Mouse (Mus musculus) hindbrain, embryonic 13.5 days (tissue): ENCODE data around the gene Dlx2. TPM values are rescaled to one million over a fixed set of nuclear protein-coding genes. Genes with fewer than 3 reads are reported as not detected.
A peak's percentile ranks its signal among the peaks of the same experiment; 100 is the strongest.

Source experiments
- ATAC-seq: fragments of 200-750 bp; cut with Nextera tagmentation; 2 replicates; pipeline ENCODE4 v1.8.0; 2017; ENCODE audit warnings: moderate TSS enrichment; ENCODE audit not compliant: low FRiP score
- H3K27ac ChIP-seq: fragments of 300-500 bp; sonication (generic); 2 replicates; pipeline ENCODE4 v1.5.1; 2015; ENCODE audit warnings: inconsistent platforms, mild to moderate bottlenecking, moderate library complexity
- H3K27me3 ChIP-seq: fragments of 300-500 bp; sonication (generic); 2 replicates; pipeline ENCODE4 v1.6.1; 2015; ENCODE audit warnings: mild to moderate bottlenecking, inconsistent platforms
- H3K36me3 ChIP-seq: fragments of 300-500 bp; sonication (generic); 2 replicates; pipeline ENCODE4 v1.6.1; 2015; ENCODE audit warnings: mild to moderate bottlenecking, inconsistent platforms
- H3K4me1 ChIP-seq: fragments of 300-500 bp; sonication (generic); replicated peaks from 2 replicates; pipeline ENCODE4 v1.6.1; 2015; ENCODE audit warnings: inconsistent platforms
- H3K4me2 ChIP-seq: fragments of 300-500 bp; sonication (generic); 2 replicates; pipeline ENCODE4 v1.6.1; 2015; ENCODE audit warnings: inconsistent platforms, mild to moderate bottlenecking, moderate library complexity
- H3K4me3 ChIP-seq: fragments of 300-500 bp; sonication (generic); 2 replicates; pipeline ENCODE4 v1.5.1; 2015; ENCODE audit warnings: mild to moderate bottlenecking, inconsistent platforms
- H3K9ac ChIP-seq: fragments of 300-500 bp; sonication (generic); 2 replicates; pipeline ENCODE4 v1.6.1; 2015; ENCODE audit warnings: mild to moderate bottlenecking, inconsistent platforms
- H3K9me3 ChIP-seq: fragments of 300-500 bp; sonication (generic); 2 replicates; pipeline ENCODE4 v1.6.1; 2016; ENCODE audit warnings: inconsistent platforms
- WGBS: fragments of 180-500 bp; shearing (Covaris S2); methylation state at CpG from one replicate; pipeline ENCODE4 v1.1.7; 2015; 5-methylcytosine and 5-hydroxymethylcytosine counted together
- polyA plus RNA-seq: library from polyadenylated mRNA; unstranded; fragments of >200 nt; fragmentation: Nextera tagmentation; extraction: Ambion mirVana; gene quantifications from 2 replicates; pipeline ENCODE4 v1.2.1, GENCODE M21; 2015

Gene Dlx2
- 0.51 and 0.76 TPM in 2 replicates for polyA plus RNA-seq

GRCm38 (mm10) chr2:71546640-71547071, at the start of gene Dlx2:
Gene Dlx2, minus strand, starts transcription at chr2:71546754.
- Histone ChIP-seq H3K27me3 (peaks cover 91% of the 10 kb centered on the region), H3K9me3 (no peaks in the 10 kb centered on the region), H3K36me3 (no peaks in the 10 kb centered on the region), H3K9ac (peak within 1 kb of the TSS; percentile 56; the same call in 1 of the 2 replicates), H3K4me3 (peak within 1 kb of the TSS; percentile 46), H3K4me1 (peaks cover 25% of the 10 kb centered on the region), H3K27ac (no peak within 1 kb of the TSS), H3K4me2 (peak within 1 kb of the TSS; percentile 87)
- WGBS, result 0% methylated on average over 37 of the region's 37 CpGs
- peak; percentile 67 for ATAC-seq

- Histone ChIP-seq H3K4me2 (no peak overlapping the region), H3K4me1 (peaks cover 5% of the 10 kb centered on the region; the same call in 1 of the 2 replicates), H3K9ac (no peak overlapping the region), H3K36me3 (no peaks in the 10 kb centered on the region), H3K9me3 (no peaks in the 10 kb centered on the region), H3K27me3 (peaks cover 18% of the 10 kb centered on the region; the same call in 1 of the 2 replicates), H3K4me3 (no peak overlapping the region), H3K27ac (no peak overlapping the region)
- WGBS, result 78% methylated on average over 7 of the region's 7 CpGs
- ATAC-seq, result no peak
These were observed 47.9 kb upstream of the Dlx2 start for GRCm38 (mm10) chr2:71594466-71594865.

GRCm38 (mm10) chr2:71589114-71589513, 42.6 kb upstream of the Dlx2 start:
- no peaks in the 10 kb centered on the region for H3K9me3 ChIP-seq
- no peak overlapping the region for H3K27ac ChIP-seq
- 95% methylated on average over 9 of the region's 9 CpGs for WGBS
- no peaks in the 10 kb centered on the region for H3K27me3 ChIP-seq
- H3K4me2 ChIP-seq, result no peak overlapping the region
- H3K4me3 ChIP-seq, result no peak overlapping the region
- no peak for ATAC-seq
- no peaks in the 10 kb centered on the region for H3K36me3 ChIP-seq
- no peak overlapping the region for H3K9ac ChIP-seq
- H3K4me1 ChIP-seq, result no peaks in the 10 kb centered on the region

- Histone ChIP-seq H3K9ac (peak overlapping the region; percentile 79), H3K36me3 (no peaks in the 10 kb centered on the region), H3K27ac (no peak overlapping the region), H3K27me3 (peaks cover 6% of the 10 kb centered on the region; the same call in 1 of the 2 replicates), H3K4me3 (peak overlapping the region; percentile 57), H3K4me1 (peaks cover 10% of the 10 kb centered on the region), H3K9me3 (no peaks in the 10 kb centered on the region), H3K4me2 (peak overlapping the region; percentile 89)
- ATAC-seq, result no peak
- 58% methylated on average over 5 of the region's 5 CpGs for WGBS
These were observed 34.9 kb upstream of the Dlx2 start for GRCm38 (mm10) chr2:71581488-71581887.

- Histone ChIP-seq H3K4me1 (peaks cover 10% of the 10 kb centered on the region), H3K9ac (peak overlapping the region; percentile 79), H3K4me2 (peak overlapping the region; percentile 89), H3K27ac (no peak overlapping the region), H3K36me3 (no peaks in the 10 kb centered on the region), H3K4me3 (peak overlapping the region; percentile 57), H3K27me3 (peaks cover 6% of the 10 kb centered on the region; the same call in 1 of the 2 replicates), H3K9me3 (no peaks in the 10 kb centered on the region)
- peak; percentile 75 for ATAC-seq
- WGBS, result 11% methylated on average over 50 of the region's 50 CpGs
These were observed 34.3 kb upstream of the Dlx2 start for GRCm38 (mm10) chr2:71580632-71581466.

- no peak for ATAC-seq
- Histone ChIP-seq H3K4me2 (no peak overlapping the region), H3K9me3 (no peaks in the 10 kb centered on the region), H3K9ac (no peak overlapping the region), H3K36me3 (no peaks in the 10 kb centered on the region), H3K27ac (no peak overlapping the region), H3K4me1 (peaks cover 10% of the 10 kb centered on the region), H3K4me3 (no peak overlapping the region), H3K27me3 (0 out of 2 replicates have a peak, but pooled peaks cover 6% of the 10 kb centered on the region)
- WGBS, result 91% methylated on average over 2 of the region's 2 CpGs
These were observed 30.5 kb upstream of the Dlx2 start for GRCm38 (mm10) chr2:71577059-71577458.

- no peaks in the 10 kb centered on the region for H3K4me1 ChIP-seq
- H3K4me3 ChIP-seq, result no peak overlapping the region
- H3K4me2 ChIP-seq, result no peak overlapping the region
- H3K36me3 ChIP-seq, result no peaks in the 10 kb centered on the region
- no peaks in the 10 kb centered on the region for H3K27me3 ChIP-seq
- ATAC-seq, result no peak
- H3K9me3 ChIP-seq, result no peaks in the 10 kb centered on the region
- H3K9ac ChIP-seq, result no peak overlapping the region
- no peak overlapping the region for H3K27ac ChIP-seq
- 72% methylated on average over 4 of the region's 4 CpGs for WGBS
These were observed 27.2 kb upstream of the Dlx2 start for GRCm38 (mm10) chr2:71573736-71574135.

- no peak overlapping the region for H3K4me3 ChIP-seq
- H3K4me2 ChIP-seq, result no peak overlapping the region
- no peaks in the 10 kb centered on the region for H3K4me1 ChIP-seq
- no peaks in the 10 kb centered on the region for H3K36me3 ChIP-seq
- H3K9me3 ChIP-seq, result no peaks in the 10 kb centered on the region
- no peak overlapping the region for H3K9ac ChIP-seq
- no peaks in the 10 kb centered on the region for H3K27me3 ChIP-seq
- H3K27ac ChIP-seq, result no peak overlapping the region
- ATAC-seq, result no peak
- 86% methylated on average over 9 of the region's 9 CpGs for WGBS
These were observed 19.9 kb upstream of the Dlx2 start for GRCm38 (mm10) chr2:71566466-71566865.

- WGBS, result 72% methylated on average over 5 of the region's 5 CpGs
- ATAC-seq, result no peak
These were observed 9.5 kb upstream of the Dlx2 start for GRCm38 (mm10) chr2:71556071-71556470.

GRCm38 (mm10) chr2:71551704-71552103, 5.2 kb upstream of the Dlx2 start:
- H3K27ac ChIP-seq, result no peak overlapping the region
- no peaks in the 10 kb centered on the region for H3K9me3 ChIP-seq
- no peak for ATAC-seq
- no peak overlapping the region for H3K9ac ChIP-seq
- H3K4me3 ChIP-seq, result no peak overlapping the region
- no peak overlapping the region for H3K4me2 ChIP-seq
- no peaks in the 10 kb centered on the region for H3K36me3 ChIP-seq
- peaks cover 75% of the 10 kb centered on the region for H3K27me3 ChIP-seq
- H3K4me1 ChIP-seq, result peaks cover 9% of the 10 kb centered on the region
- WGBS, result 3% methylated on average over 18 of the region's 18 CpGs

More at GRCm38 (mm10) chr2:71556071-71556470, 9.5 kb upstream of the Dlx2 start:
- H3K36me3 ChIP-seq, result no peaks in the 10 kb centered on the region
- H3K4me3 ChIP-seq, result no peak overlapping the region
- no peaks in the 10 kb centered on the region for H3K9me3 ChIP-seq
- no peak overlapping the region for H3K4me2 ChIP-seq
- peaks cover 36% of the 10 kb centered on the region for H3K27me3 ChIP-seq
- no peak overlapping the region for H3K27ac ChIP-seq
- H3K9ac ChIP-seq, result no peak overlapping the region
- H3K4me1 ChIP-seq, result peaks cover 6% of the 10 kb centered on the region

GRCm38 (mm10) chr2:71550330-71550729, 3.8 kb upstream of the Dlx2 start:
- no peak for ATAC-seq
- Histone ChIP-seq H3K4me2 (no peak overlapping the region), H3K9ac (no peak overlapping the region), H3K4me1 (peaks cover 23% of the 10 kb centered on the region), H3K36me3 (no peaks in the 10 kb centered on the region), H3K4me3 (no peak overlapping the region), H3K27ac (no peak overlapping the region), H3K9me3 (no peaks in the 10 kb centered on the region), H3K27me3 (peaks cover 88% of the 10 kb centered on the region)
- 27% methylated on average over 3 of the region's 3 CpGs for WGBS

GRCm38 (mm10) chr2:71547829-71548228, 1.3 kb upstream of the Dlx2 start:
- peaks cover 29% of the 10 kb centered on the region for H3K4me1 ChIP-seq
- no peaks in the 10 kb centered on the region for H3K9me3 ChIP-seq
- H3K9ac ChIP-seq, result no peak overlapping the region
- no peak for ATAC-seq
- WGBS, result under 1% methylated on average over 8 of the region's 8 CpGs
- no peak overlapping the region for H3K4me2 ChIP-seq
- peaks cover 91% of the 10 kb centered on the region for H3K27me3 ChIP-seq
- no peak overlapping the region for H3K4me3 ChIP-seq
- H3K27ac ChIP-seq, result no peak overlapping the region
- H3K36me3 ChIP-seq, result no peaks in the 10 kb centered on the region
